Mouse (Mus musculus): Measurements from ENCODE around the gene Hexa.
A peak's percentile ranks its signal among the peaks of the same experiment; 100 is the strongest.

Hexa gene

GRCm38 (mm10) chr9:59539441-59540137, at the start of gene Hexa, which contains the start of gene Tmem202:
Gene Hexa (plus strand): TSS chr9:59539540.
Gene Tmem202 (minus strand): TSS chr9:59539847.
- DNase-seq (ENCODE audit: low spot score in 2 of 2): peak; percentile 53 to 62

- no peak for DNase-seq (ENCODE audit: low spot score in 2 of 2)
Measured at GRCm38 (mm10) chr9:59508146-59508545, 31.2 kb upstream of the Hexa start.

GRCm38 (mm10) chr9:59512381-59512780, 27.0 kb upstream of the Hexa start:
- DNase-seq (ENCODE audit: low spot score in 2 of 2): no peak

- no peak for DNase-seq (ENCODE audit: low spot score in 2 of 2)
Measured at GRCm38 (mm10) chr9:59515069-59515468, 24.3 kb upstream of the Hexa start.

- no peak for DNase-seq (ENCODE audit: low spot score in 2 of 2)
Measured at GRCm38 (mm10) chr9:59517127-59517526, 22.2 kb upstream of the Hexa start.

- DNase-seq (ENCODE audit: low spot score in 2 of 2): peak in 1 of 2 experiments; percentile 33
Measured at GRCm38 (mm10) chr9:59518976-59519375, 20.4 kb upstream of the Hexa start.

- DNase-seq (ENCODE audit: low spot score in 2 of 2): no peak
Measured at GRCm38 (mm10) chr9:59519396-59519795, 19.9 kb upstream of the Hexa start.

GRCm38 (mm10) chr9:59522906-59523305, 16.4 kb upstream of the Hexa start:
- DNase-seq (ENCODE audit: low spot score in 2 of 2): no peak

GRCm38 (mm10) chr9:59526727-59527126, 12.6 kb upstream of the Hexa start:
- DNase-seq (ENCODE audit: low spot score in 2 of 2): no peak

GRCm38 (mm10) chr9:59527580-59527979, 11.8 kb upstream of the Hexa start:
- DNase-seq (ENCODE audit: low spot score in 2 of 2): no peak

- no peak for DNase-seq (ENCODE audit: low spot score in 2 of 2)
Measured at GRCm38 (mm10) chr9:59528274-59528673, 11.1 kb upstream of the Hexa start.

- DNase-seq (ENCODE audit: low spot score in 2 of 2): no peak
Measured at GRCm38 (mm10) chr9:59531645-59532044, 7.7 kb upstream of the Hexa start.

GRCm38 (mm10) chr9:59533422-59533821, 5.9 kb upstream of the Hexa start:
- DNase-seq (ENCODE audit: low spot score in 2 of 2): no peak

- no peak for DNase-seq (ENCODE audit: low spot score in 2 of 2)
Measured at GRCm38 (mm10) chr9:59533889-59534288, 5.5 kb upstream of the Hexa start.

- no peak for DNase-seq (ENCODE audit: low spot score in 2 of 2)
Measured at GRCm38 (mm10) chr9:59537651-59538050, 1.7 kb upstream of the Hexa start.

GRCm38 (mm10) chr9:59541617-59542016, 2.3 kb downstream of the Hexa start:
- no peak for DNase-seq (ENCODE audit: low spot score in 2 of 2)

- no peak for DNase-seq (ENCODE audit: low spot score in 2 of 2)
Measured at GRCm38 (mm10) chr9:59542766-59543324, 3.5 kb downstream of the Hexa start.

- DNase-seq (ENCODE audit: low spot score in 2 of 2): no peak
Measured at GRCm38 (mm10) chr9:59544739-59545138, 5.4 kb downstream of the Hexa start.

GRCm38 (mm10) chr9:59547869-59548268, 8.5 kb downstream of the Hexa start:
- no peak for DNase-seq (ENCODE audit: low spot score in 2 of 2)

- DNase-seq (ENCODE audit: low spot score in 2 of 2): no peak
Measured at GRCm38 (mm10) chr9:59548961-59549487, 9.7 kb downstream of the Hexa start.

GRCm38 (mm10) chr9:59550077-59550476, 10.7 kb downstream of the Hexa start:
- DNase-seq (ENCODE audit: low spot score in 2 of 2): no peak

GRCm38 (mm10) chr9:59551017-59551416, 11.7 kb downstream of the Hexa start:
- no peak for DNase-seq (ENCODE audit: low spot score in 2 of 2)

GRCm38 (mm10) chr9:59551620-59552031, 12.3 kb downstream of the Hexa start:
- DNase-seq (ENCODE audit: low spot score in 2 of 2): no peak

Measured in frontal cortex, postnatal 25 days (tissue).